Mouse (Mus musculus): ENCODE results near the gene Chst8. TPM values are rescaled to one million over a fixed set of nuclear protein-coding genes. Genes with fewer than 3 reads are reported as not detected.

The Chst8 gene
- total and polyA plus RNA-seq, 3 experiments = 0.22 TPM; not detected in 2

- peaks cover 89% of the 10 kb centered on the region for H3K9me3 ChIP-seq (replicated peaks)
- no peaks in the 10 kb centered on the region for H3K27me3 ChIP-seq (ENCODE audit: insufficient read depth, low read length)
- no peak for ATAC-seq (ENCODE audit: extremely low read depth, insufficient number of reproducible peaks, low FRiP score, poor library complexity, severe bottlenecking)
- H3K4me3 ChIP-seq (ENCODE audit: low read depth, low read length) = no peak overlapping the region
- TF ChIP-seq GATA1 (IDR thresholded peaks at IDR 0.05; ENCODE audit: borderline replicate concordance, low read length) = no peak
- TF ChIP-seq POLR2AphosphoS5 (IDR thresholded peaks at IDR 0.05; ENCODE audit: insufficient replicate concordance, low read depth, low read length) = no peak
- TF ChIP-seq TAL1 (conservative IDR thresholded peaks at IDR 0.05; ENCODE audit: low read depth, low read length) = no peak
- no peak for TF ChIP-seq GATA2 (IDR thresholded peaks at IDR 0.05; ENCODE audit: borderline replicate concordance, low read depth, low read length)
- no peak for TF ChIP-seq CTCF (IDR thresholded peaks at IDR 0.05; ENCODE audit: low read depth, low read length)
- no peaks in the 10 kb centered on the region for H3K4me1 ChIP-seq (ENCODE audit: insufficient read depth, low read depth, low read length)
- DNase-seq (ENCODE audit: low spot score) = no peak
- H3K36me3 ChIP-seq (replicated peaks) = no peaks in the 10 kb centered on the region
Measured at GRCm38 (mm10) chr7:34651381-34651780, 161.1 kb downstream of the Chst8 start.

- ATAC-seq (ENCODE audit: extremely low read depth, insufficient number of reproducible peaks, low FRiP score, poor library complexity, severe bottlenecking) = no peak
- no peak for DNase-seq (ENCODE audit: low spot score)
- H3K9me3 ChIP-seq (replicated peaks) = peaks cover 92% of the 10 kb centered on the region
- H3K4me3 ChIP-seq (ENCODE audit: low read depth, low read length) = no peak overlapping the region
- H3K4me1 ChIP-seq (ENCODE audit: insufficient read depth, low read depth, low read length) = no peaks in the 10 kb centered on the region
- TF ChIP-seq GATA2 (IDR thresholded peaks at IDR 0.05; ENCODE audit: borderline replicate concordance, low read depth, low read length) (no peak), TAL1 (conservative IDR thresholded peaks at IDR 0.05; ENCODE audit: low read depth, low read length) (no peak), CTCF (IDR thresholded peaks at IDR 0.05; ENCODE audit: low read depth, low read length) (no peak), GATA1 (IDR thresholded peaks at IDR 0.05; ENCODE audit: borderline replicate concordance, low read length) (no peak), POLR2AphosphoS5 (IDR thresholded peaks at IDR 0.05; ENCODE audit: insufficient replicate concordance, low read depth, low read length) (no peak)
- H3K36me3 ChIP-seq (replicated peaks) = no peaks in the 10 kb centered on the region
- H3K27me3 ChIP-seq (ENCODE audit: insufficient read depth, low read length) = no peaks in the 10 kb centered on the region
Measured at GRCm38 (mm10) chr7:34647052-34647451, 165.5 kb downstream of the Chst8 start.

DNA sequence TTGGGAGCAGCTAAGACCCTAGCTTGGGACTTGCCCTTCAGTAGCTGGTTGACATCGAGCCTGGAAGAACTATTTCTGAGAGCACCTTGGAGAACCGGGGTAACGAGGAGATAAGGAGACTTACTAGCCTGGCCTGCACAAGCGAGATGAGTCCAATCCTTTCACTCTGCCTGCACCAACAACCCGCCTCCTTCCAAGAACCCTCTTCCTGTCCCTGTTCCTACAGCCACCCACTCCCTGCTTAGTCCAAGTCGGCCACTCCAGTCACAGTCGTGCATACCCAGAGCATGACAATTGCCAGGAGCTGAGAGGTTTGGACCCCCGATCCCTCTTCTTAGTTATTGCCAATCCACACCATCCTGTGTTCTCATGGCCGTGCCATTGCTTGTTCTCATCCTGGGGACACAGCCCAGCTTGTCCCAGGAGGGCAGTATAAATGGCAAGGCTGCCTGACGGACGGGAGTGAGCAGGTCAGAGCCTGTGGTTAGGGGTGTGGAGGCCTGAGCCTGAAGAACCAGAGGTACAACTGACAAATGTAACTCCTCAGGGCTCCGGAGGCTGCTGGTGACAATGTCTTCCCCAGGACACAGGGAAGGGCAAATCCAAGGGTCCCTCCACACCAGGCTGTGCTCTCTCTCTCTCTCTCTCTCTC is 166.2 kb downstream of the Chst8 start:
- no peaks in the 10 kb centered on the region; the same call in 1 of the 2 replicates for H3K27me3 ChIP-seq (ENCODE audit: insufficient read depth, low read length)
- TF ChIP-seq POLR2AphosphoS5 (IDR thresholded peaks at IDR 0.05; ENCODE audit: insufficient replicate concordance, low read depth, low read length) (no peak), GATA2 (IDR thresholded peaks at IDR 0.05; ENCODE audit: borderline replicate concordance, low read depth, low read length) (no peak), CTCF (IDR thresholded peaks at IDR 0.05; ENCODE audit: low read depth, low read length) (no peak), GATA1 (IDR thresholded peaks at IDR 0.05; ENCODE audit: borderline replicate concordance, low read length) (no peak), TAL1 (conservative IDR thresholded peaks at IDR 0.05; ENCODE audit: low read depth, low read length) (no peak)
- peaks cover 93% of the 10 kb centered on the region for H3K9me3 ChIP-seq (replicated peaks)
- no peaks in the 10 kb centered on the region for H3K36me3 ChIP-seq (replicated peaks)
- no peaks in the 10 kb centered on the region for H3K4me1 ChIP-seq (ENCODE audit: insufficient read depth, low read depth, low read length)
- no peak for ATAC-seq (ENCODE audit: extremely low read depth, insufficient number of reproducible peaks, low FRiP score, poor library complexity, severe bottlenecking)
- H3K4me3 ChIP-seq (ENCODE audit: low read depth, low read length) = no peak overlapping the region
- DNase-seq (ENCODE audit: low spot score) = no peak

- peaks cover 88% of the 10 kb centered on the region for H3K9me3 ChIP-seq (replicated peaks)
- TF ChIP-seq GATA1 (IDR thresholded peaks at IDR 0.05; ENCODE audit: borderline replicate concordance, low read length) (no peak), CTCF (IDR thresholded peaks at IDR 0.05; ENCODE audit: low read depth, low read length) (no peak), GATA2 (IDR thresholded peaks at IDR 0.05; ENCODE audit: borderline replicate concordance, low read depth, low read length) (no peak), POLR2AphosphoS5 (IDR thresholded peaks at IDR 0.05; ENCODE audit: insufficient replicate concordance, low read depth, low read length) (no peak), TAL1 (conservative IDR thresholded peaks at IDR 0.05; ENCODE audit: low read depth, low read length) (no peak)
- no peak overlapping the region for H3K4me3 ChIP-seq (ENCODE audit: low read depth, low read length)
- no peaks in the 10 kb centered on the region for H3K4me1 ChIP-seq (ENCODE audit: insufficient read depth, low read depth, low read length)
- H3K36me3 ChIP-seq (replicated peaks) = no peaks in the 10 kb centered on the region
- ATAC-seq (ENCODE audit: extremely low read depth, insufficient number of reproducible peaks, low FRiP score, poor library complexity, severe bottlenecking) (no peak), DNase-seq (ENCODE audit: low spot score) (no peak)
- no peaks in the 10 kb centered on the region; the same call in 1 of the 2 replicates for H3K27me3 ChIP-seq (ENCODE audit: insufficient read depth, low read length)
Measured at GRCm38 (mm10) chr7:34645623-34646022, 166.9 kb downstream of the Chst8 start.

DNA sequence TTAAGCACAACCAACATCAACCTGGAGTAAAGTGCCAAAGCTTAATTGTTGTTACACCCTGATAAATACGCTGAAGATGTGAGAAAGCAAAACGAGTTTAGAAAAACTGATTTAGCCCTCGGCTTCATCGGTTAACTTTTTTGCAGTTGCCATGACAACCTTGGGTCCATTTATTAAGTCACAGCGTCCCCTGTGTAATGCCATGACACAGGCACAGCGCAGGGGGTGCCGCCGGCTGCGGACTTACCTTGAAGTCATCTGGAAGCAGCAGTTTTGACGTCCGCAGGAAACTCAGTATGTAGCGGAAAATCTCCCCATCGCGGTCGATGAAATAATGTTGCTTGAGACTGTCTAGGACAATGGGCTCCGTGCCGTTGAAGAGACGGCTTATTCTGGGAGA is 167.9 kb downstream of the Chst8 start:
- TF ChIP-seq GATA1 (IDR thresholded peaks at IDR 0.05; ENCODE audit: borderline replicate concordance, low read length) (no peak), TAL1 (conservative IDR thresholded peaks at IDR 0.05; ENCODE audit: low read depth, low read length) (no peak), POLR2AphosphoS5 (IDR thresholded peaks at IDR 0.05; ENCODE audit: insufficient replicate concordance, low read depth, low read length) (no peak), GATA2 (IDR thresholded peaks at IDR 0.05; ENCODE audit: borderline replicate concordance, low read depth, low read length) (no peak)
- H3K27me3 ChIP-seq (ENCODE audit: insufficient read depth, low read length) = no peaks in the 10 kb centered on the region; the same call in 1 of the 2 replicates
- no peak overlapping the region for H3K4me3 ChIP-seq (ENCODE audit: low read depth, low read length)
- H3K4me1 ChIP-seq (ENCODE audit: insufficient read depth, low read depth, low read length) = no peaks in the 10 kb centered on the region
- DNase-seq (ENCODE audit: low spot score) = no peak
- ATAC-seq (ENCODE audit: extremely low read depth, insufficient number of reproducible peaks, low FRiP score, poor library complexity, severe bottlenecking) = no peak
- peaks cover 91% of the 10 kb centered on the region for H3K9me3 ChIP-seq (replicated peaks)
- no peaks in the 10 kb centered on the region for H3K36me3 ChIP-seq (replicated peaks)

DNA sequence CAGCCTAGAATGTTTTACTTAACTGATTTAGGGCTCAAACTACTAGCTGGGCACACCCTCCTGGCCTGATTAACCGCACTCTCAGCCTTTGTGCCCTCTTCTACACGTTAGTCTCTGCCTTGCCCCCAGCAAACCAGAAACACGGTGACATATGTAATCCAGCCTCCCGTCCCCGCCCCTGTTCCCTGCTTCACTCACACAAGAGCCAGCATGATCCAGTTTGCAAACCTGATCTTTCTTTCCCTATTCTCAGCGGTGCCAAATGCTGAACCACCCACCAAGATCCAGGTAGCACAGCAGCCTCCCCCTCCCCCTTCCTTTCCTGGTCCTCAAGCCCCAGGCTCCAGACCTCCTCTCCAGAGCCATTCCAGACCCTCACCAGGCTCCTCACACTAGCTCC is 169.2 kb downstream of the Chst8 start:
- H3K4me1 ChIP-seq (ENCODE audit: insufficient read depth, low read depth, low read length) = no peaks in the 10 kb centered on the region
- ATAC-seq (ENCODE audit: extremely low read depth, insufficient number of reproducible peaks, low FRiP score, poor library complexity, severe bottlenecking) (no peak), DNase-seq (ENCODE audit: low spot score) (no peak)
- no peak for TF ChIP-seq CTCF (IDR thresholded peaks at IDR 0.05; ENCODE audit: low read depth, low read length)
- no peak for TF ChIP-seq TAL1 (conservative IDR thresholded peaks at IDR 0.05; ENCODE audit: low read depth, low read length)
- no peak for TF ChIP-seq POLR2AphosphoS5 (IDR thresholded peaks at IDR 0.05; ENCODE audit: insufficient replicate concordance, low read depth, low read length)
- TF ChIP-seq GATA1 (IDR thresholded peaks at IDR 0.05; ENCODE audit: borderline replicate concordance, low read length) = no peak
- no peak for TF ChIP-seq GATA2 (IDR thresholded peaks at IDR 0.05; ENCODE audit: borderline replicate concordance, low read depth, low read length)
- H3K36me3 ChIP-seq (replicated peaks) = no peaks in the 10 kb centered on the region
- no peak overlapping the region for H3K4me3 ChIP-seq (ENCODE audit: low read depth, low read length)
- peaks cover 90% of the 10 kb centered on the region for H3K9me3 ChIP-seq (replicated peaks)
- H3K27me3 ChIP-seq (ENCODE audit: insufficient read depth, low read length) = no peaks in the 10 kb centered on the region; the same call in 1 of the 2 replicates
